Mouse (Mus musculus) natural killer cell, adult 2 months (primary cell): ENCODE measurements at regions not wholly inside any gene's neighbourhood (a gene's known extent, or its start where the extent isn't known, plus 50 kb on each side); places are given as distances from the start of the nearest gene placed in this dataset.
"Not testable (repeated sequence)": the region's sequence is repeated elsewhere in the genome, so short reads cannot be mapped to it uniquely, and the experiment has no call there.

Experiments used
- DNase-seq, 2 experiments: peaks; one replicate each; pipeline ENCODE4 v3.0.0; 2022; ENCODE audit warnings: low spot score in 2 of 2

- DNase-seq: peak in 1 of 2 experiments; percentile 38
These were observed 498.6 kb upstream of the Acvr2a start for GRCm38 (mm10) chr2:48315306-48315705.

DNA sequence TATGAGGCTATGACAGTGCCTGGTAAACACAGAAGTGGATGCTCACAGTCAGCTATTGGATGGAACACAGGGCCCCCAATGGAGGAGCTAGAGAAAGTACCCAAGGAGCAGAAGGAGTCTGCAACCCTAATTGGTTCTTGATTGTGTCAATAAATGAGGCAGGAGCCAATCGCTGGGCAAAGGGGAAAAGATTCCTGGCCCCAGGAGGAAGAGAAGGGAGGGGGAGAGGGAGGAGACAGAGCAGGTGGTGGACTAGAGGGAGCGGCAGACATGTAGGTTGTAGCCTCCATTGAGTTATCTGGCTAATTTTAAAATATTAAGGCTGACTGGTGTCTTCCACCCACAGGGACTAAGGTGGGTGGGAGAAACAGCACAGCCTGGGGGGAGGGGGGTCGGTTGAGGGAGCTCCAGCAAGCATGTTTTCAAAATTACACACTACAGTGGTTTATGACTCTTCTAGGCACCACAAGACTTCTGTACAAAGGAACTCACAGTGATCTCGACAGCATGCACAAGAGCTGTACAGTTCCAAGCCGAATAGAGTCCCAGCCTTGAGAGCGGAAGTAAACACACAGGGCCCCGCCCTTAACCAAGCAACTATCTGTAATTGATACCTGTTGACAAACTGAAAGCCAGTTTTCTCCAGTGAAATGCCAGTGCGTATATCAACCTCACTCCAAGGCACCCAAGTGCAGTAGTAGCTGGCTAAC lies 497.6 kb upstream of the Acvr2a start:
- no peak for DNase-seq

- DNase-seq: no peak
These were observed 496.1 kb upstream of the Acvr2a start for GRCm38 (mm10) chr2:48317821-48318220.

GRCm38 (mm10) chr2:48318384-48319030 lies 495.4 kb upstream of the Acvr2a start:
- DNase-seq: no peak

- DNase-seq: no peak
These were observed 492.4 kb upstream of the Acvr2a start for GRCm38 (mm10) chr2:48321471-48321870.

- DNase-seq: peak; percentile 62 to 73
These were observed 491.6 kb upstream of the Acvr2a start for GRCm38 (mm10) chr2:48322278-48322677.

DNA sequence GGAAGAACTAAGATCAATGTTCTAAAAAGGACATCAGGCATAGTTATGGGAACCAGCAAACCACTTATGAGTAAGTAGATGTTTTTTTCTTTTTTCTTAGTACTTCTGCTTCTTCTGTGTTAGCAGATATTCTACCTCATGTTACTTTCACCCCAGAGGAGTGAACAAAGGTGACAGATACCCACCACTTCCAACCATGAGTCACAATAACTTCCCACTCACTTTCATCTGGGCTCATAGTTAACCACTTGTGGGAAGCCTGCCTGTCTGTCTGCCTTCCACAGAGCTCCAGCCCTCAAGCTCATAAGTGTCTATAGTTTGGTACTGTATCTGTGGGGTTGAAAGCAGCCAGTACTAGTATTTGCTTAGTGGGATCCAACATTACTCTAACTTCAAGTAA lies 485.7 kb upstream of the Acvr2a start:
- peak in 1 of 2 experiments; percentile 9 for DNase-seq

GRCm38 (mm10) chr2:48332783-48333182 lies 481.1 kb upstream of the Acvr2a start:
- DNase-seq: no peak

GRCm38 (mm10) chr2:48348021-48348420 lies 465.9 kb upstream of the Acvr2a start:
- DNase-seq: no peak

- no peak for DNase-seq
These were observed 464.1 kb upstream of the Acvr2a start for GRCm38 (mm10) chr2:48349794-48350193.

DNA sequence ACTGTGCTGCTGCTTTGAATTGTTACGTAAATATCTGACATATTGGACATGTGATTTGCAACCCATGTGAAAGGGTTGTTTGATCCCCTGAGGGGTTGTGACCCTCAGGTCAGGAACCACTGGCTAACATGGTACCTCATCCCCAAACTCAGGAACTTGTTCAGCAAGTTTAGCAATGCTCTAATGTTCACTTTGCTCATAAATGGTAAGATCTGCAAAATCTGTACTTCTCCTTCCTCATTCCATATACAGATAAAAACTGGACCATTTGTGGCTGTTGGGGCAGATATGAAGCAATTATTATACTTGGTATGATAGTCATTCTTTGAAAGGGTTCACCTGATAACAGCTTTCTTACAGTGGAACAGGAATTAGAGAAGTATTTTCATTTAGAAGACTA lies 463.7 kb upstream of the Acvr2a start:
- DNase-seq: no peak

- DNase-seq: not testable (repeated sequence)
These were observed 442.3 kb upstream of the Acvr2a start for GRCm38 (mm10) chr2:48371572-48371971.

- no peak for DNase-seq
These were observed 440.8 kb upstream of the Acvr2a start for GRCm38 (mm10) chr2:48373086-48373485.

GRCm38 (mm10) chr2:48374302-48374701 lies 439.6 kb upstream of the Acvr2a start:
- DNase-seq: no peak

DNA sequence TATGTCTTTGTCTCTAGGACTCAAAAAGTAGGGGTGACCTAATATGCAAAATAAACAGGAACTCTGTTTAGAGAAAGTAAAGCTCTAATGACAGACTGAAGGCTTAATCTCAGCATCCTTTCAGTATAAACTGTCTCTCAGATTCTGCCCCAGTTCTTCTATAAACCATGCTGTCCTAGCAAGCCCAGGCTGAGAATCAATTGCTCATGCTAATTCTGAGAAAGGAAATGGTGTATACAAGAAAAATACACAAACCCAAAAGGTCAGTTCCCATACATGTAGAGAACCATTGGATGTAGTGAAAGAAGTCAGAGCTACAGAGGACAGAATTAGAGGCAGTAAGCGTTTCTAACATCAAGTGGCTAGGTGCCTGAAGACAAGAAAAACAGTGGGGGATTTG lies 435.7 kb upstream of the Acvr2a start:
- DNase-seq: no peak

DNA sequence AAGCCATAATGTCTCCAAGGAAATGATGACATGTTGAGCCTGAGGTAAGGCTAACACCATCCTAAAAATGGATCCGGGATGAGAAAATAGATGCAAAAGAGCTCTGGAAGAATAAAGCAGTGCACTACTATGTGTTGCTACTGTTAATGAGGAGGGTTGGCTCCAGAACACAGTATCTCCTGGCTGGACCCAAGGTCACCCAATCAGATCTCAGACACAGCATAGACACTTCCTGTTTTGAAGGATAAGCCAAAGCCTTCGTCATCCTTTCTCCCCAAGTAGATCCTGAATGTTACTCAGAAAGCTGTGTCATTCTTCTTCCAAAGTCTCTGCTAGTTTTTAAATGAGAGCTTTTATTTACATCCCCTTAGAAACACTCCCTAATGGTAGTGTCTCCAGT lies 435.2 kb upstream of the Acvr2a start:
- DNase-seq: no peak

- DNase-seq: no peak
These were observed 433.8 kb upstream of the Acvr2a start for GRCm38 (mm10) chr2:48380140-48380539.

DNA sequence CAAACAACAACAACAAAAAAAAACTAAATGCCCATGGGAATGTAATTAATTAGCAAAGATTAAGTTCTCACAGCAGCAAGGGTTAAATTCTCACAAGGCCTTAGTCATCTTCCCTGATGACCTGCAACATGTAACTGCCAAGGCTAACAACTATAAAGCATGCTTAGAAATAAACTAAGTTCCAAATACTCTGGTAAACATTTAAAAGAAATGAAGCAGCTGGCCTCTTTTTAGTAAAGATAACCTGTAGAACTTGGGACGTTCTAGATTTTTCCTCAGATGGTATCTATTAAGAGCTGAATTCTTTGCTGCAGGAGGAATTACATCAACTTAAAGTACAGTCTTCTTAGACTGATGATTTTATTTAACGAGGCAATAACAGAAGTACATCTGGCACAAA lies 433.1 kb upstream of the Acvr2a start:
- DNase-seq: no peak

DNA sequence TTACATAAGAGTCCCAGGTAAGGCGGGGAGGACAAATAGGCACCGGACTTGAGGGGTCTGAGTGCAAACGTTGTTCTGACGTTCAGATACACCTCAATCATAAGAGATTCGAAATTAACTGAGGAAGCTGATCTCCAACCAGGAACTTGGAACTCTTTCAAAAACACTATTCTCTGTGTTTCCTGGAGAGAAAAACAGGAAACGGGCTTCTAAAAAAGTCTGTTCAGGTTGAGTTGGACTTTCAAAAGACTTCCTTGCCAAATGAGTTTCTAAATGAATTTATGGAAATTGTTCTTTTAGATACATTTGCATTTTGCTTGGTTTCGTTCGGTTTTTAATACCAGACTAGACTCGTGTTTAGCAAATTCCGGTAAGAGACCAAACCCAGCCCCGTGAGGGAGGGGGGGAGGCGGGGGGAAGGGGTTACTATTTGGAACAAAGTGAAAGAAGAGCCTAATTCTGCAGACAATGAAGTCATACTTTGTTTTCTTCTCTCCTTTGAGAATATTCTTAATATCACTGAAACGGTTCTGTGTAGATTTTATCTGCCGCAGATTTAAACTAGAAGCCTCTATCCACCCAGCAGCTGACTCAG lies 432.3 kb upstream of the Acvr2a start:
- no peak for DNase-seq

- DNase-seq: no peak
These were observed 415.4 kb upstream of the Acvr2a start for GRCm38 (mm10) chr2:48398504-48398903.

DNA sequence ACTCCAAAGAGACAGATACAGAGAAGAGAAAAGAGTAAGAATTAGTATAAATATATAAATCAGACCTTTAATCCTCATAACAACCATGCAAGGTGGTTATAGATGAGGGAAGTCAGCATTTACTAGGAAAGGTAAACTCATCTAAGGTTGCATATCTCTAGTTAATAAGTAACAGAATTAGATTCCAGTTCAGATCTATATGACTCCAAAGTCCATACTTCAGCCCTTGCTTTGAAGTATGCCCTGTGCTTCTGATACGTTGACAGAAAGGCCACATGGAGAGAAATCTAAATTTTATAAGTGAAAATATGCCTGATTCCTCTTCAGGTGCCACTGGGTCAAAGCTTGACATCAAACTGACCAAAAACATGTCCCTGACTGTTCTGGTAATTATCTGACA lies 414.7 kb upstream of the Acvr2a start:
- DNase-seq: no peak

DNA sequence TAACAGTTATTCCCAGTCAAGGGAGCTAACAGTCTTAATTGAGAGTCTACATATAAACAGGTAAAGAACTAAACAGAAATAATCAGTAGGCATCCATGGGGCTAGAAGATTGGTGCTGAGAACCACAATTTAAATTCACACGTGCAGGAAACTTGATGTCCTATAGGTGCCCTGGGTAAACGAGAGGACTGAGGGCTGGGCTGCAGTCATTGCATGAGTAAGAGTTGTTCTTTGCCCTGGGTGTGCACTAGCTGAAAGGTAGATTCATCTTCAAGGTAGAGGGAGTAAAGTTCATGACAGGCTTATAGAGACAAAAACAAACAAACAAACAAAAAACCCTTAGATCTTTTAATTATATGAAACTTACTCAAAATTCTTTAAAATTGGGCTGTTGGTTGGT lies 411.1 kb upstream of the Acvr2a start:
- no peak for DNase-seq

- no peak for DNase-seq
These were observed 409.4 kb upstream of the Acvr2a start for GRCm38 (mm10) chr2:48404460-48404859.
